8 mouse cellular contexts compared by ENCODE assay signal in the genomic region with DNA sequence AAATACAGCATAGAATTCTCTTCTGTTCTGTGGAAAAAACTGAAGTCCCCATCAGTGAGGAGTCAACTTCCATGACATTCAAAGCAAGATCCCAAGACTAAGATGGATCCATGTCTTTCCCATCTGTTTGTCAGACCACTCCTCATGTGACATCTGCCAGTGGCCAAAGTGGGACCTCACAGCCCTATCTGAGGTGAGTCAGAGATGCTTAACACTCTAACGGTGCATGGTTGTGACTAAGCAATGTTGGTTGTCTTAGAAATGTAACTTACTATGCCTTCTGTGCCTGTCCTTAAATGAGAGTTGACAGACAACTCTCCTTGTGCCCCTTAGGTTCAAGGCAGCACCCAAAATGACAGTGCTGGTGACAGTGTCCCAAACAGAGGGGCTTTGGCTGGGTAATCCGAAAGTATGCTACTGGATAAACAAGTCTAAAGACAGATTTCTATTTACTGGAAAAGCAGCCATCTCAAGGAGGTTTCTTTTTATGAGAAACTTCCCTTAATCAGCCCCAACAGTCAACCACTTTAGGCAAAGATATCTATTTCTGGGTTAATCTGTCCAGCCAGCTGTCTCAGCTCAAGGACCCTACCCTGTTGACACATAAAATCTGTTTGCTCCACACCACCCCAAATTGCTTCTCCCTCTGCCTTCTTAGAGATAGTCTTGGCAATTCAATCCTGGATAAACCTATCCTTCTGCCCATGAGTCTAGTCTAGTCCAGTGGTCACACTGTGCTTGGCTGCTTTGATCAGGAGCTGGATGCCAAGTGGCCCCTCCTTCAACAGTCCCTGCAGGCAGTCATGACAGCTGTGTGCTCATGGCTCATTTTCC. TPM values are rescaled to one million over a fixed set of nuclear protein-coding genes. Genes with fewer than 3 reads are reported as not detected.
DNase-seq lines count a peak whose midpoint lies in the region; ATAC-seq and TF ChIP-seq lines count a peak whose summit lies in the region.
"Not testable (repeated sequence)": the region's sequence is repeated elsewhere in the genome, so short reads cannot be mapped to it uniquely, and the experiment has no call there.

No protein-coding gene starts in this region.

- not testable (repeated sequence) for H3K9ac ChIP-seq in liver, embryonic 13.5 days; lung, embryonic 14.5 days; stomach, embryonic 16.5 days (ENCODE audit: low read length)

- intact Hi-C loops in heart, postnatal 10 days (cut with DNase I); left cerebral cortex, postnatal 4 days (cut with DNase I): not testable (repeated sequence)

- H3K27me3 ChIP-seq in liver, embryonic 13.5 days, result peaks cover 11% of the 10 kb centered on the region; the same call in 1 of the 2 replicates
- H3K27me3 ChIP-seq in lung, embryonic 14.5 days (ENCODE audit: insufficient read depth, low read length); stomach, embryonic 16.5 days (ENCODE audit: control insufficient read depth, insufficient read depth, low read length): not testable (repeated sequence)

- H3K4me3 ChIP-seq in liver, embryonic 13.5 days (replicated peaks); lung, embryonic 14.5 days (ENCODE audit: low read depth, low read length); stomach, embryonic 16.5 days (replicated peaks; ENCODE audit: low read length): not testable (repeated sequence)

- H3K4me1 ChIP-seq in liver, embryonic 13.5 days (replicated peaks), result peaks cover 15% of the 10 kb centered on the region
- not testable (repeated sequence) for H3K4me1 ChIP-seq in lung, embryonic 14.5 days (ENCODE audit: insufficient read depth)
- H3K4me1 ChIP-seq in stomach, embryonic 16.5 days (ENCODE audit: control insufficient read depth, insufficient read depth, low read length), result peaks cover 12% of the 10 kb centered on the region; the same call in 1 of the 2 replicates

- not testable (repeated sequence) for H3K9me3 ChIP-seq in liver, embryonic 13.5 days (replicated peaks); lung, embryonic 14.5 days (ENCODE audit: low read depth, low read length); stomach, embryonic 16.5 days (replicated peaks; ENCODE audit: control insufficient read depth, low read length)

- peak; percentile 47 to 57 for DNase-seq in cerebellum, postnatal 14 days
- DNase-seq in heart, adult 11 months, result peak; percentile 95
- peak; percentile 39 to 48 for DNase-seq in heart, postnatal 10 days
- peak; percentile 57 for DNase-seq in left cerebral cortex, postnatal 4 days
- peak; percentile 24 for DNase-seq in liver, embryonic 13.5 days
- DNase-seq in lung, embryonic 14.5 days, result peak; percentile 46

- peak overlapping the region; percentile 71 for H3K27ac ChIP-seq in liver, embryonic 13.5 days
- not testable (repeated sequence) for H3K27ac ChIP-seq in lung, embryonic 14.5 days (ENCODE audit: low read depth)
- H3K27ac ChIP-seq in stomach, embryonic 16.5 days (ENCODE audit: low read length), result peak overlapping the region; percentile 47; the same call in 1 of the 2 replicates

- H3K4me2 ChIP-seq in liver, embryonic 13.5 days; lung, embryonic 14.5 days; stomach, embryonic 16.5 days (ENCODE audit: low read depth, low read length): not testable (repeated sequence)

- ATAC-seq in liver, embryonic 13.5 days (ENCODE audit: low read depth), result peak; percentile 82
- ATAC-seq in lung, embryonic 14.5 days (ENCODE audit: insufficient read depth), result peak; percentile 25; the same call in 1 of the 2 replicates
- ATAC-seq in megakaryocyte-erythroid progenitor cell, adult 5-6 weeks (replicated peaks; ENCODE audit: low FRiP score, low TSS enrichment, poor library complexity, severe bottlenecking), result peak; percentile 72
- ATAC-seq in stomach, embryonic 16.5 days (ENCODE audit: insufficient read depth, low FRiP score), result not testable (repeated sequence)

- H3K36me3 ChIP-seq in liver, embryonic 13.5 days; lung, embryonic 14.5 days (ENCODE audit: insufficient read depth); stomach, embryonic 16.5 days (ENCODE audit: control insufficient read depth, insufficient read depth, low read length): not testable (repeated sequence)

- WGBS in liver, embryonic 13.5 days (ENCODE audit: insufficient replicate concordance), result 28% methylated on average over 2 of the region's 2 CpGs
- WGBS in lung, embryonic 14.5 days, result 57% methylated on average over 2 of the region's 2 CpGs
- WGBS in stomach, embryonic 16.5 days, result 45% methylated on average over 2 of the region's 2 CpGs

- TF ChIP-seq CTCF in lung, embryonic 14.5 days (IDR thresholded peaks at IDR 0.05; ENCODE audit: low read depth), result not testable (repeated sequence)

RNA-seq across cellular contexts. Expression of a gene that starts 7.0 kb away (rescaled TPM):
- total RNA-seq in heart, postnatal 10 days (2021), result 1 to 10 TPM; 2.2 to 2.7 TPM
- 1 to 10 TPM; 1.3 to 2.4 TPM for total RNA-seq in left cerebral cortex, postnatal 4 days (2021)
- 3.3 and 3.8 TPM in 2 replicates for polyA plus RNA-seq in liver, embryonic 13.5 days (2015; fragmentation: Nextera tagmentation; extraction: Ambion mirVana)
- polyA plus RNA-seq in lung, embryonic 14.5 days (2014; fragmentation: Nextera tagmentation; extraction: Ambion mirVana), result 2.2 and 2.6 TPM in 2 replicates
- 0.11 and 2.9 TPM in 2 replicates for total RNA-seq in megakaryocyte-erythroid progenitor cell, adult 5-6 weeks (2014; fragmentation: Nextera tagmentation)
- 0.33 and 1.7 TPM in 2 replicates for total RNA-seq in megakaryocyte-erythroid progenitor cell, adult 5-6 weeks (2017)
- 2.4 and 3.4 TPM in 2 replicates for polyA plus RNA-seq in stomach, embryonic 16.5 days (2015; fragmentation: Nextera tagmentation; extraction: Ambion mirVana)

RNA-seq across cellular contexts. Expression of a gene that starts 13.0 kb away (rescaled TPM):
- total RNA-seq in heart, postnatal 10 days (2021), result 1 to 10 TPM; 1.3 to 1.6 TPM
- under 1 TPM; 0.46 TPM for total RNA-seq in left cerebral cortex, postnatal 4 days (2021)
- 0.54 and 0.83 TPM in 2 replicates for polyA plus RNA-seq in liver, embryonic 13.5 days (2015; fragmentation: Nextera tagmentation; extraction: Ambion mirVana)
- polyA plus RNA-seq in lung, embryonic 14.5 days (2014; fragmentation: Nextera tagmentation; extraction: Ambion mirVana), result 0.20 and 0.45 TPM in 2 replicates
- total RNA-seq in megakaryocyte-erythroid progenitor cell, adult 5-6 weeks (2014; fragmentation: Nextera tagmentation), result 2.4 TPM in 1 of 2 replicates, not detected in the other
- total RNA-seq in megakaryocyte-erythroid progenitor cell, adult 5-6 weeks (2017), result 0.30 TPM in 1 of 2 replicates, not detected in the other
- polyA plus RNA-seq in stomach, embryonic 16.5 days (2015; fragmentation: Nextera tagmentation; extraction: Ambion mirVana), result 0.42 and 0.90 TPM in 2 replicates

Comparison
In these comparisons a context has a peak if more than half of its experiments do, and no peak if none do; other contexts are left out.
1. DNase-seq: peak in every context shown above with its lines; median percentile 95 in heart, adult 11 months; 57 in left cerebral cortex, postnatal 4 days; 52 in cerebellum, postnatal 14 days; 46 in lung, embryonic 14.5 days; 44 in heart, postnatal 10 days; 24 in liver, embryonic 13.5 days.